Mouse (Mus musculus) CH12.LX (cell line): ENCODE measurements around the gene Trim26. TPM values are rescaled to one million over a fixed set of nuclear protein-coding genes. Genes with fewer than 3 reads are reported as not detected.

Experiments used
- polyA plus RNA-seq: library from polyadenylated mRNA; unstranded; fragments of >175 nt; gene quantifications from 2 replicates; pipeline ENCODE4 v1.2.1, GENCODE M21; 2012; ENCODE audit warnings: low read depth; ENCODE audit not compliant: insufficient read length
- total RNA-seq, 2 experiments: library from RNA; depleted of rRNA; stranded (reverse); fragments of 300-350 nt in 1 of 2; fragments of >200 nt in 1 of 2; gene quantifications; 2 replicates each; pipeline ENCODE4 v1.2.3; 2012 to 2014

Gene Trim26
- total and polyA plus RNA-seq, 3 experiments: 14.2 to 67.1 (median 17.1) TPM

Other genes starting within 250 kb of the Trim26 start
- gene H2-M9, start 194.5 kb upstream of the Trim26 start, total RNA-seq (2012; rRNA removed): not detected in 2 replicates
- gene H2-M9, start 194.5 kb upstream of the Trim26 start, total RNA-seq (2014; rRNA removed): not detected in 2 replicates
- not detected in 2 replicates for gene H2-M9, start 194.5 kb upstream of the Trim26 start, polyA plus RNA-seq
- not detected in 2 replicates for gene H2-M1, start 164.9 kb upstream of the Trim26 start, total RNA-seq (2012; rRNA removed)
- not detected in 2 replicates for gene H2-M1, start 164.9 kb upstream of the Trim26 start, total RNA-seq (2014; rRNA removed)
- gene H2-M1, start 164.9 kb upstream of the Trim26 start, polyA plus RNA-seq: not detected in 2 replicates
- gene H2-M10.5, start 64.2 kb upstream of the Trim26 start, total RNA-seq (2012; rRNA removed): not detected in 2 replicates
- gene H2-M10.5, start 64.2 kb upstream of the Trim26 start, total RNA-seq (2014; rRNA removed): not detected in 2 replicates
- not detected in 2 replicates for gene H2-M10.5, start 64.2 kb upstream of the Trim26 start, polyA plus RNA-seq
- not detected in 2 replicates for gene H2-M10.6, start 25.0 kb upstream of the Trim26 start, total RNA-seq (2012; rRNA removed)
- not detected in 2 replicates for gene H2-M10.6, start 25.0 kb upstream of the Trim26 start, total RNA-seq (2014; rRNA removed)
- 0.20 and 0.27 TPM in 2 replicates for gene H2-M10.6, start 25.0 kb upstream of the Trim26 start, polyA plus RNA-seq
- gene Trim15, start 30.1 kb downstream of the Trim26 start, total RNA-seq (2012; rRNA removed): not detected in 2 replicates
- not detected in 2 replicates for gene Trim15, start 30.1 kb downstream of the Trim26 start, total RNA-seq (2014; rRNA removed)
- 0.14 TPM in 1 of 2 replicates, not detected in the other for gene Trim15, start 30.1 kb downstream of the Trim26 start, polyA plus RNA-seq
- not detected in 2 replicates for gene Trim10, start 32.4 kb downstream of the Trim26 start, total RNA-seq (2012; rRNA removed)
- not detected in 2 replicates for gene Trim10, start 32.4 kb downstream of the Trim26 start, total RNA-seq (2014; rRNA removed)
- gene Trim10, start 32.4 kb downstream of the Trim26 start, polyA plus RNA-seq: not detected in 2 replicates
- gene Trim40, start 53.0 kb downstream of the Trim26 start, total RNA-seq (2012; rRNA removed): 0.13 TPM in 1 of 2 replicates, not detected in the other
- not detected in 2 replicates for gene Trim40, start 53.0 kb downstream of the Trim26 start, total RNA-seq (2014; rRNA removed)
- gene Trim40, start 53.0 kb downstream of the Trim26 start, polyA plus RNA-seq: 0.14 and 0.22 TPM in 2 replicates
- not detected in 2 replicates for gene Trim31, start 61.0 kb downstream of the Trim26 start, total RNA-seq (2012; rRNA removed)
- gene Trim31, start 61.0 kb downstream of the Trim26 start, total RNA-seq (2014; rRNA removed): not detected in 2 replicates
- gene Trim31, start 61.0 kb downstream of the Trim26 start, polyA plus RNA-seq: not detected in 2 replicates
- gene Rnf39, start 105.8 kb downstream of the Trim26 start, total RNA-seq (2012; rRNA removed): not detected in 2 replicates
- gene Rnf39, start 105.8 kb downstream of the Trim26 start, total RNA-seq (2014; rRNA removed): not detected in 2 replicates
- 0.40 TPM in 1 of 2 replicates, not detected in the other for gene Rnf39, start 105.8 kb downstream of the Trim26 start, polyA plus RNA-seq
- 208 and 209 TPM in 2 replicates for gene Ppp1r11, start 114.6 kb downstream of the Trim26 start, total RNA-seq (2012; rRNA removed)
- 120 and 128 TPM in 2 replicates for gene Ppp1r11, start 114.6 kb downstream of the Trim26 start, total RNA-seq (2014; rRNA removed)
- 238 and 276 TPM in 2 replicates for gene Ppp1r11, start 114.6 kb downstream of the Trim26 start, polyA plus RNA-seq
- 66.9 and 80.3 TPM in 2 replicates for gene Znrd1, start 121.4 kb downstream of the Trim26 start, total RNA-seq (2012; rRNA removed)
- gene Znrd1, start 121.4 kb downstream of the Trim26 start, total RNA-seq (2014; rRNA removed): 66.8 and 67.3 TPM in 2 replicates
- 74.5 and 98.1 TPM in 2 replicates for gene Znrd1, start 121.4 kb downstream of the Trim26 start, polyA plus RNA-seq
- gene Znrd1as, start 121.5 kb downstream of the Trim26 start, total RNA-seq (2012; rRNA removed): 8.1 and 8.6 TPM in 2 replicates
- 8.5 and 8.6 TPM in 2 replicates for gene Znrd1as, start 121.5 kb downstream of the Trim26 start, total RNA-seq (2014; rRNA removed)
- 9.3 and 13.0 TPM in 2 replicates for gene Znrd1as, start 121.5 kb downstream of the Trim26 start, polyA plus RNA-seq
- gene 2410137M14Rik, start 144.1 kb downstream of the Trim26 start, total RNA-seq (2012; rRNA removed): not detected in 2 replicates
- gene 2410137M14Rik, start 144.1 kb downstream of the Trim26 start, total RNA-seq (2014; rRNA removed): 0.31 TPM in 1 of 2 replicates, not detected in the other
- gene 2410137M14Rik, start 144.1 kb downstream of the Trim26 start, polyA plus RNA-seq: 0.40 TPM in 1 of 2 replicates, not detected in the other
- 0.84 and 1.1 TPM in 2 replicates for gene H2-M5, start 152.4 kb downstream of the Trim26 start, total RNA-seq (2012; rRNA removed)
- gene H2-M5, start 152.4 kb downstream of the Trim26 start, total RNA-seq (2014; rRNA removed): 0.58 and 1.1 TPM in 2 replicates
- 2.2 and 3.6 TPM in 2 replicates for gene H2-M5, start 152.4 kb downstream of the Trim26 start, polyA plus RNA-seq
- gene Zfp57, start 164.0 kb downstream of the Trim26 start, total RNA-seq (2012; rRNA removed): not detected in 2 replicates
- gene Zfp57, start 164.0 kb downstream of the Trim26 start, total RNA-seq (2014; rRNA removed): not detected in 2 replicates
- gene Zfp57, start 164.0 kb downstream of the Trim26 start, polyA plus RNA-seq: 0.10 and 0.26 TPM in 2 replicates
- not detected in 2 replicates for gene Mog, start 186.3 kb downstream of the Trim26 start, total RNA-seq (2012; rRNA removed)
- not detected in 2 replicates for gene Mog, start 186.3 kb downstream of the Trim26 start, total RNA-seq (2014; rRNA removed)
- gene Mog, start 186.3 kb downstream of the Trim26 start, polyA plus RNA-seq: not detected in 2 replicates
- 4.7 TPM in 2 replicates for gene Gabbr1, start 208.8 kb downstream of the Trim26 start, total RNA-seq (2012; rRNA removed)
- gene Gabbr1, start 208.8 kb downstream of the Trim26 start, total RNA-seq (2014; rRNA removed): 1.8 and 2.1 TPM in 2 replicates
- 10.2 and 11.6 TPM in 2 replicates for gene Gabbr1, start 208.8 kb downstream of the Trim26 start, polyA plus RNA-seq